Mouse (Mus musculus): Measurements from ENCODE around the gene Padi4. TPM values are rescaled to one million over a fixed set of nuclear protein-coding genes. Genes with fewer than 3 reads are reported as not detected.
A peak's percentile ranks its signal among the peaks of the same experiment; 100 is the strongest.

The Padi4 gene
- total RNA-seq, 2 experiments from 2014 or later: 8.0 to 15.1 TPM

DNA sequence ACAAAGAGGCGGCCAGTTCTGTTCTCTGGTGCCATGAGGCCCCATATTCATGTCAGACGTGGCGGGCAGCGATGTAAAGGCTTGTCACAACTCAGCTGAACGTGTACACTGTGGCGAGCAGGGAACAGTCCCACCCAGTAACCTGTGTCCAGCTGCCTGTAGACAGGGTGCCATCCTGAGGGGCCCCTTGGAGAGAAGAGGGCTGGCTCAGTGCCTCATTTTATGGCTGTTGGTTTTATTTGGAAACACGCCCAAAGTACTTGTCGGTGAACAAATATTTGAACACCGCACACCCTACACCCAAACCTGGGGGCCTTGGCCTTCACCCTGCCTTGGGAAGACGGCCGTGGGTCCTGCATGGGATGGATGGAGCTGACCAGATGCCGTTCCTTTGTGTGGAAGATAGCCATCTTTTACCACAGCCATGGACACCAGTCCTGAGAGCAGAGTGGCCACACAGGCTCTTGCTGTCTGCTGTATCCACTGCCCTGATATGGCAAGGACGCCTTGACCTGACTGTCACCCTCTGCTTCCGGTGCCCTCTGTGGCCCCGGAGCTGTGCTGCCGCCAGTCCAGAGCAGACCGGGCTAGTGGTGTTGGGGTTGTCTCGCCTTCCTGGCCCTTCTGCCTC lies 65.6 kb downstream of the Padi4 start:
- ATAC-seq (replicated peaks; ENCODE audit: low FRiP score, poor library complexity, severe bottlenecking): no peak

DNA sequence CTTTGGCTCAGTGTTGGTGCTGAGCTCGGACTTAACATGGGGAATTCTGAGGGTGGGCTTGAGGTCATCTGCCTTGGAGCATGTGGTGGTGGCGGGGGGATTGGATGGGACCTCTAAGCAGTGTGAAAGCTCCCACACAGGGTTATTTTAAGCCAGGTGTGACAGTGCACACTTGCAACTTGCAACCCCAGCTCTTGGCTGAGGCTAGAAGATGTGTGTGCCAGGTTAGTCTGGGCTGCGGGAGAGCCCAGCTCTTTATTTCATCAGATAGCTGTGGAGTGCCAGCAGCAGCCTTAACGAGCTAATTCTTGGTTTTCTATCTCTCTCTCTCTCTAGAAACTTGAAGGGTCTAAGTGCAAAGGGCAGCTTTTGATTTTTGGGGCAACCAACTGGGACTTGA lies 66.4 kb downstream of the Padi4 start:
- ATAC-seq (replicated peaks; ENCODE audit: low FRiP score, poor library complexity, severe bottlenecking): no peak

DNA sequence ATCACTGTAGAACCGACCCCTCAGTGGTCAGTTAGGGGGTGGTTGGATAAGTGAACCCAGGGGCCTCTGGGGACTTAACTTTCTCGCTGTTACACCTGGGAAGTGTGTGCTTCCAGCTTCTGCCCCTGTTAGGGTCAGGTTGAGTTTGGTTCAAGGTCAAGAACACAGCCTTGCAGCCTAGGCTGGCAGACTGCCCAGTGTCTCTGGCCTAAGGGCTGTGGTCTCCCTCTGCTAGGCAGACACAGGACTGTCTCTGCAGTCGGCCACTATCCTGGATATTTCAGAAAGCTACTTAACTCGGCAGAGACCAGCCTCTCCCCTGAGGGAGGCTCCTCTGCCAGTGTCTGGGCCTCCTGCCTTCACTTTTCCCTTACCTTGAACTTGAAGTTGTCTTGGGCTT lies 69.9 kb downstream of the Padi4 start:
- ATAC-seq (replicated peaks; ENCODE audit: low FRiP score, poor library complexity, severe bottlenecking): no peak

DNA sequence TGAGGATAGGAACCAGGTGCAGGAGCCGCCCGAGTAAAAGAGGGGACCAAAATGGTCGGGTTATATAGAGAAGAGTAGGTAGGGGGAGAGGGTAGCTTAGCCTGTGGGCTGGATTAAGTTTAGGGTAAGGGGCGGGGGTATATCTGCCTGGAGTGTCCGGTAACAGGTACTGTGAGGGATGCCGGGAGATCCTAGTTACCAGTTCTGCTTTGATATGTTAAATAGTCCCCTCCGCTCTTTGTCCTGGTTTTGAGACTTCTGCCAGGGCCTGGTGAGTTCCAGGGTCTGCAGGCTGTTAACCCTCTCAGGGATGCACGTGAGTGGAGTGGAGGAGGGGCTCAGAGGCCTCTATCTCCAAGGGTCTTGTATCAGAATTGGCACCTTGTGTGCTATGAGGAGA lies 70.4 kb downstream of the Padi4 start:
- no peak for ATAC-seq (replicated peaks; ENCODE audit: low FRiP score, poor library complexity, severe bottlenecking)

DNA sequence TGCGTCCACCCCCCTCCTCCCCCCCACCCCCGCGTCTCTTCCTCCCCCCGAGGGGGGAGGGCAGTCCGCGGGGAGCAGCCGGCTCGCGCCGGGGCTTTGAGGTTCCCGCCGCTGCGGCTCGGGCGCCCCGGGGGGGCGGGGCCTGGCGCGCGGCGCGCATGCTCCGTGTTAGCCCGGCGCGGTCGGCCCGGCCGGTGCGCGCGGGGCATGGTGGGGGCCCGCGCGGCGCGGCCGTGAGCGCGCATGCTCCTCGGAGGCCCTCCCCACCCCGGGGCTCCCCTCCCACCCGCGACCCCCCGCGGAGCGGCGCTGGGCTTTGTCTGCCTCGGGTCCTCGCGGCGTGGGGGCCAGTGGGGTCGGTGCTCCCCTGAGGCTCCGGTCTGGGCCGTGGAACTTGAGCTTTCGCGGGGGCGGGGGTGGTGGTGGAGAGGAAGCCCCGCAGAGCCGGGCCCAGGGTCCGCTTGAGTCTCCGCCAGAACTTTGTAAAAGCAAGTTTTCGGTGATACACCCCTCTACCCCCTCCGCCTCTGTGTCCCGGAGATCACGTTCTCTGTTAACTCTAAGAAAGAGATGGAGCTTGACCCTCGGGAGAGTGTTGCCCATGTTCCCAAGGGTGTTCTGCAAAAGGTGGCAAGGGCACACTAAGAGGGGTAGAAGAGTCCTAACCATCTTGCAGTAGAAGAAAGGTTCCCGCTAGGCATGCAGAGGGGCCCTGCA lies 71.3 kb downstream of the Padi4 start:
- ATAC-seq (replicated peaks; ENCODE audit: low FRiP score, poor library complexity, severe bottlenecking): peak; percentile 45

DNA sequence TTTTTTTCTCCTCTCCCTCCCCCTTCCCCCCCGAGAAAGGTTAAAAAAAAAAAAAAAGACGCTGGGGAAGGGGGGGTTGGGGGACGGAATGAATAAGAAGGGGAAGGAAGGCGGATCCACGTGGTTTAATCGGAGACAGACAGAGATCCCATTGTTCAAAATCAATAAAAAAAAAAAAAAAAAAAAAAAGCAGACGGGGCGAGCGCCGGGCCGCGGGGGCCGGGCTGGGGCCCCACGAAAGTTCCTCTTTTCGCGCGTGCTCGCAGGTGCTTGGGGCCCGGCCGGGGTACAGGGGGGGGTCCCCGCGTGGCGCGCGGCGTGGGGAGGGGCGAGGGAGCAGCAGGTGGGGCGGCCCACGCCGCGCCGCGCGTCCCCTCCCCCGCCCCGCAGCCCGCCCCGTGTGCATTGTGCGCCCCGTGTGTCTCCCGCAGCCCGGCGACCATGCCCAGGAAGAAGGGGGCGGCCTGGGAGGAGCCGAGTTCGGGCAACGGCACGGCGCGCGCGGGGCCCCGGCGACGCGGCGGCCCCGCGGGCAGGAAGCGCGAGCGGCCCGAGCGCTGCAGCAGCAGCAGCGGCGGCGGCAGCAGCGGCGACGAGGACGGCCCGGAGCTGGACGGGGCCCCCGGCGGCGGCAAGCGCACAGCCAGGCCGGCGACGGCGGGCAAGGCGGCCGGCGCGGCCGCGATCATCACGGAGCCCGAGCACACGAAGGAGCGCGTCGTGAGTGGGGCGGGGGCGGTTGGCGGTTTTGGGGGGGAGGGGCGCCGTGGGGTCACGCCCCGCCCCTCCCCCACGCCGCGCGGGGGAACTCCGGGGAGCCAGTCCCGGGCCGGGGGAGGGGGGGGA lies 72.1 kb downstream of the Padi4 start:
- no peak for ATAC-seq (replicated peaks; ENCODE audit: low FRiP score, poor library complexity, severe bottlenecking)

DNA sequence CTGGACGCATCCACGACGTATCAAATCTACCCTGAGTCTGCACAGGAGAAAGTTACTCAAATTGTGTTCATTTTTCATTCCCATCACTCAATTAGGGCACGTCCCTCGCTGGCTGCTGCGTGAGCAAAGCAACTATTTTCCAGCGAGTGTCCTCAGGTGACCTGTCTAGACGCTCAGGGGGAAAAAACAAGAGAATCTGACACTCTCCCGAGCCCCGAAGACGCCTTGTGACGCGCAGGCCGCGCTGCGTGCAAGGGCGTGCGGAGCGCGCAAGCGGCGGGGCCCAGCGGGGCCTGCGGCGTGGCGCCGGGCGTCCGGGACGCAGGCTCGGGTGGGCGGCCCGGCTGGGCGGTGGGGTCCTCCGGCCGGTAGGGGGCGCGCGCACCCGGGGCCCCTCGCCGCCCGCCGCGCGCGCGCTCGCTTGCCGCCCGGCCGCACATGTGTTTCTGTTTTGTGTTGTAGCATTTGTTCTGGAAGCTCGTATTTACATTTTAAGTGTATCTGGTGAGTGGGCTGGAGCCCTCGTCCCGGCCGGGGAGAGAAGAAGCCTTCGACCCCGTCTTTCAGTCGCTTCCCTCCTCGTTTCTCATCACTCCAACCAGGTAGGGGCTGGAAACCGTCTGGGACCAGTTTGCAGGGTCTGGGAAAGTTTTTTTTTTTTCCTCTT lies 72.9 kb downstream of the Padi4 start:
- ATAC-seq (replicated peaks; ENCODE audit: low FRiP score, poor library complexity, severe bottlenecking): peak; percentile 68

DNA sequence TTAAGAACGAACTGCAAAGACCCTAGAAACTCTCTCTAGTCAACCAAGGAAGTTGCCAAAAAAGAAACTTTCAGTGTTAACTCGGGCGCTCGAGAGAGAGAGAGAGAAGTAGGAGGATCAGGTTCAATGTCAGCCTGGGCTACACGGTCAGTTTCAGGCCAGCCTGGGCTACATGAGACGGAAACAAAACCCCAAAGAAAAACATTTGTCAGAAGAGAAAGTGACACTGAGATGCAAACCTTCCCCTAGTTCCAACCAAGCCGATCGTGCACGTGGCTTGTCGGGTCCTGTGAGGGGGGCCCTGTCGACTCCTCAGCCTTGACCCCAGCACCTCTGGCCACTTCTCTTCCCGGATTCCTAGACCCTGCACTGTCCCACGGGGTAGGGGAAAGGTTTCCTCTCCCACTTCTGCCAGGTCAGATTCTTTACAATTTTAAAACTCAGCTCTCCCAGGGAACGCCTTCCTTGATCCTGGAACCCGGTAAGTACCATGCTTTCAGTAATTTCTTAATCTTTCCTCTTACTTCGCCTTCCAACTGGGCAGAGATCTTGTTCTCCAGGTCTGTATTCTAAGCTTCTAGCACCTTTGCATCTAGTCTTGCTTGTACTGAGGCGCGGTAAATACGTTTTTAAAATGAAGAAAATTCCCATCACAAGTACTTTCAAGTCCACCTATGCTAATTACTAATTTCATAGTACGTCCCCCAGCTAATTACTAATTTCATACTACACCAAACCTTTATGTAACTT lies 73.6 kb downstream of the Padi4 start, which contains the start of gene Rcc2:
Gene Rcc2, plus strand, starts transcription at position 273 of the 750 bp plus-strand sequence.
- no peak for ATAC-seq (replicated peaks; ENCODE audit: low FRiP score, poor library complexity, severe bottlenecking)

DNA sequence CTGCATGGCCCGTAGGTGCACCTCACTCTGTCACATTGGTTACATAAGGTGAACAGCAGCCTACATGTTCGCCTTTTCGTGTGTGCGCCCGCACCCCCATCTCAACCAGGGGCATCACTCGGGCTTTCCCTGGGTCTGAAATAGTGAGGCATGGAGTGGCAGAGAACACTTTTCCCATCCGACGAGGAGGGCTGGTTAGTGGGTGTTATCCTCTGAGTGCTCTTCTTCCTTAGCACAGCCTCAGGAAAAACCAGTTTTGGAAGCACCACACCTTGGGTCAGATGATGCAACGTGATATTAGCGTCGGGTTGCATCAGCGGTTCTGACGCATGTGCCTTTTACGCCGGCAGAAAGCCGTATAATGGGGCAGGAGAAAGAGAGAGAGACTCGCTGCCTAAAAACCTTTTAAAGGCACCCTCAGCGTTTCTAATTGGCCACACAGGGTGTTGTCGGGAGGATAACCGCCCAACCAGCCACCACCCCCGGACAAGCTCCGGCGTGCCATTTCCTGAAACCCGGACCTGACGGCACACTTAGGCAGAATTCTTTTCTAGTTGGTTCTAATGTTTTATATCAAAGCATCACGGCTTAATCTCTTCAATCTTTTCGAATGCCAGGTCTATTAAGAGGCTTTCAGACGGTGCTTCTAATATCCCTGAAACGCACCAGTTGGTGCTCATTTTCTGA lies 74.5 kb downstream of the Padi4 start:
- peak; percentile 76 for ATAC-seq (replicated peaks; ENCODE audit: low FRiP score, poor library complexity, severe bottlenecking)

Other genes with a start within 250 kb of the Padi4 start
- not detected in 2 replicates for gene Arhgef10l, start 108.2 kb downstream of the Padi4 start, total RNA-seq (2015; ENCODE audit: low replicate concordance)
- gene Arhgef10l, start 108.2 kb downstream of the Padi4 start, total RNA-seq (2017; ENCODE audit: low replicate concordance): 0.64 and 1.4 TPM in 2 replicates
- gene Rcc2, start 73.7 kb downstream of the Padi4 start, total RNA-seq (2015; ENCODE audit: low replicate concordance): 22.6 and 25.6 TPM in 2 replicates
- 22.3 and 26.0 TPM in 2 replicates for gene Rcc2, start 73.7 kb downstream of the Padi4 start, total RNA-seq (2017; ENCODE audit: low replicate concordance)
- gene Padi6, start 31.6 kb downstream of the Padi4 start, total RNA-seq (2015; ENCODE audit: low replicate concordance): not detected in 2 replicates
- gene Padi6, start 31.6 kb downstream of the Padi4 start, total RNA-seq (2017; ENCODE audit: low replicate concordance): not detected in 2 replicates
- gene Padi3, start 36.4 kb upstream of the Padi4 start, total RNA-seq (2015; ENCODE audit: low replicate concordance): not detected in 2 replicates
- not detected in 2 replicates for gene Padi3, start 36.4 kb upstream of the Padi4 start, total RNA-seq (2017; ENCODE audit: low replicate concordance)
- gene Padi1, start 71.5 kb upstream of the Padi4 start, total RNA-seq (2015; ENCODE audit: low replicate concordance): not detected in 2 replicates
- not detected in 2 replicates for gene Padi1, start 71.5 kb upstream of the Padi4 start, total RNA-seq (2017; ENCODE audit: low replicate concordance)
- 1.1 and 3.4 TPM in 2 replicates for gene Padi2, start 132.1 kb upstream of the Padi4 start, total RNA-seq (2015; ENCODE audit: low replicate concordance)
- gene Padi2, start 132.1 kb upstream of the Padi4 start, total RNA-seq (2017; ENCODE audit: low replicate concordance): 1.3 and 3.5 TPM in 2 replicates
- gene Sdhb, start 187.0 kb upstream of the Padi4 start, total RNA-seq (2015; ENCODE audit: low replicate concordance): 44.3 and 52.0 TPM in 2 replicates
- 21.6 and 53.0 TPM in 2 replicates for gene Sdhb, start 187.0 kb upstream of the Padi4 start, total RNA-seq (2017; ENCODE audit: low replicate concordance)
- gene Atp13a2, start 212.6 kb upstream of the Padi4 start, total RNA-seq (2015; ENCODE audit: low replicate concordance): 4.2 and 10.8 TPM in 2 replicates
- 6.0 and 18.0 TPM in 2 replicates for gene Atp13a2, start 212.6 kb upstream of the Padi4 start, total RNA-seq (2017; ENCODE audit: low replicate concordance)
- gene Mfap2, start 236.2 kb upstream of the Padi4 start, total RNA-seq (2015; ENCODE audit: low replicate concordance): not detected in 2 replicates
- not detected in 2 replicates for gene Mfap2, start 236.2 kb upstream of the Padi4 start, total RNA-seq (2017; ENCODE audit: low replicate concordance)

Measured in erythroid progenitor cell, adult 5-6 weeks (primary cell).